Mouse (Mus musculus) forebrain, embryonic 13.5 days (tissue): Measurements from ENCODE around the gene Gm973. TPM values are rescaled to one million over a fixed set of nuclear protein-coding genes. Genes with fewer than 3 reads are reported as not detected.

Experiments used
- polyA plus RNA-seq: library from polyadenylated mRNA; unstranded; fragments of >200 nt; fragmentation: Nextera tagmentation; extraction: Ambion mirVana; gene quantifications from 2 replicates; pipeline ENCODE4 v1.2.1, GENCODE M21; 2015

Gm973 gene
- polyA plus RNA-seq, 1 experiment from 2014 or later: 3.0 TPM

Other genes with a start within 250 kb of the Gm973 start
- 2.8 and 3.4 TPM in 2 replicates for gene Fzd7, start 33.8 kb upstream of the Gm973 start, polyA plus RNA-seq
- 523 and 549 TPM in 2 replicates for gene Sumo1, start 154.6 kb downstream of the Gm973 start, polyA plus RNA-seq
- 226 and 246 TPM in 2 replicates for gene Nop58, start 168.7 kb downstream of the Gm973 start, polyA plus RNA-seq
- 12.4 and 12.6 TPM in 2 replicates for gene Bmpr2, start 247.1 kb downstream of the Gm973 start, polyA plus RNA-seq